Mouse (Mus musculus): ENCODE measurements at regions not wholly inside any gene's neighbourhood (a gene's known extent, or its start where the extent isn't known, plus 50 kb on each side); places are given as distances from the start of the nearest gene placed in this dataset.

- no peak for TF ChIP-seq CTCF (IDR thresholded peaks at IDR 0.05; ENCODE audit: low read depth, low read length)
- TF ChIP-seq POLR2AphosphoS5 (IDR thresholded peaks at IDR 0.05; ENCODE audit: insufficient replicate concordance, low read depth, low read length), result no peak
Observed at GRCm38 (mm10) chr13:110492296-110493001, 97.6 kb downstream of the Plk2 start.

Measured in G1E (cell line).